Comparison of ENCODE assay signal across 7 mouse cellular contexts in genomic region chr10:31504134-31504551, GRCm38 (mm10). TPM values are rescaled to one million over a fixed set of nuclear protein-coding genes. Genes with fewer than 3 reads are reported as not detected.
DNase-seq lines count a peak whose midpoint lies in the region; ATAC-seq and TF ChIP-seq lines count a peak whose summit lies in the region.

No protein-coding gene starts in this region.

- H3K9me3 ChIP-seq in liver, embryonic 12.5 days (replicated peaks) = no peaks in the 10 kb centered on the region
- H3K9me3 ChIP-seq in liver, postnatal 0 days (ENCODE audit: low read length) = no peaks in the 10 kb centered on the region

- TF ChIP-seq POLR2A in liver, adult 2 months (IDR thresholded peaks at IDR 0.05; ENCODE audit: extremely low read depth, insufficient read depth, low read length) = no peak

- no peak overlapping the region for H3K4me2 ChIP-seq in liver, embryonic 12.5 days
- no peak overlapping the region for H3K4me2 ChIP-seq in liver, postnatal 0 days (ENCODE audit: low read depth, low read length)

- intact Hi-C loops in left cerebral cortex, postnatal 14 days (cut with DNase I) = no loop called here

- peaks cover 22% of the 10 kb centered on the region for H3K36me3 ChIP-seq in liver, adult 2 months (ENCODE audit: control insufficient read depth, insufficient read depth, low read length)
- H3K36me3 ChIP-seq in liver, embryonic 12.5 days = no peaks in the 10 kb centered on the region
- 0 out of 2 replicates have a peak, but pooled peaks cover 2% of the 10 kb centered on the region for H3K36me3 ChIP-seq in liver, postnatal 0 days (replicated peaks; ENCODE audit: insufficient read depth, low read length)

- H3K27me3 ChIP-seq in liver, adult 2 months (ENCODE audit: control insufficient read depth, insufficient read depth, low read length) = no peaks in the 10 kb centered on the region
- no peaks in the 10 kb centered on the region for H3K27me3 ChIP-seq in liver, embryonic 12.5 days (replicated peaks)
- H3K27me3 ChIP-seq in liver, postnatal 0 days (ENCODE audit: insufficient read depth, low read length) = no peaks in the 10 kb centered on the region

- H3K27ac ChIP-seq in liver, adult 2 months (replicated peaks; ENCODE audit: insufficient read depth, low read depth, low read length) = no peak overlapping the region
- no peak overlapping the region for H3K27ac ChIP-seq in liver, embryonic 12.5 days
- H3K27ac ChIP-seq in liver, postnatal 0 days (ENCODE audit: low read depth) = no peak overlapping the region

- no peaks in the 10 kb centered on the region; the same call in 1 of the 2 replicates for H3K79me2 ChIP-seq in liver, adult 2 months (ENCODE audit: control insufficient read depth, insufficient read depth, low read length)

- peak; percentile 67 for DNase-seq in liver, adult 2 months (ENCODE audit: extremely low read depth, low read depth, low spot score)
- DNase-seq in cerebellum, adult 8-10 months = peak; percentile 37
- DNase-seq in gonadal fat pad, adult 2 months (ENCODE audit: low read depth) = peak; percentile 16
- peak; percentile 46 to 48 for DNase-seq in left cerebral cortex, postnatal 14 days (ENCODE audit: low spot score in 2 of 2)
- peak; percentile 24 for DNase-seq in right cerebral cortex, postnatal 4 days
- DNase-seq in liver, postnatal 0 days = no peak

- no peak for TF ChIP-seq CTCF in liver, adult 2 months (IDR thresholded peaks at IDR 0.05; ENCODE audit: low read depth, low read length)
- TF ChIP-seq CTCF in liver, postnatal 0 days (IDR thresholded peaks at IDR 0.05; ENCODE audit: low read depth) = no peak

- no peak for TF ChIP-seq EP300 in liver, postnatal 0 days (IDR thresholded peaks at IDR 0.05; ENCODE audit: low read depth)

- ATAC-seq in liver, embryonic 12.5 days = no peak
- no peak for ATAC-seq in liver, postnatal 0 days

- no peak overlapping the region for H3K9ac ChIP-seq in liver, adult 2 months (ENCODE audit: low read depth, low read length)
- H3K9ac ChIP-seq in liver, embryonic 12.5 days = no peak overlapping the region
- no peak overlapping the region for H3K9ac ChIP-seq in liver, postnatal 0 days (replicated peaks)

- no peak overlapping the region for H3K4me3 ChIP-seq in liver, adult 2 months (ENCODE audit: insufficient read depth, low read depth, low read length)
- H3K4me3 ChIP-seq in liver, embryonic 12.5 days = no peak overlapping the region
- no peak overlapping the region for H3K4me3 ChIP-seq in liver, postnatal 0 days (ENCODE audit: low read depth, low read length)

- WGBS in liver, adult 2 months = 14% methylated on average over 3 of the region's 3 CpGs
- 69% methylated on average over 3 of the region's 3 CpGs for WGBS in liver, embryonic 12.5 days (ENCODE audit: insufficient replicate concordance)
- 82% methylated on average over 3 of the region's 3 CpGs for WGBS in liver, postnatal 0 days (ENCODE audit: insufficient replicate concordance)

- H3K4me1 ChIP-seq in liver, adult 2 months (ENCODE audit: control insufficient read depth, insufficient read depth, low read length) = no peaks in the 10 kb centered on the region
- no peaks in the 10 kb centered on the region for H3K4me1 ChIP-seq in liver, embryonic 12.5 days
- no peaks in the 10 kb centered on the region for H3K4me1 ChIP-seq in liver, postnatal 0 days (ENCODE audit: insufficient read depth)

RNA-seq across cellular contexts. Expression of gene Tpd52l1, which starts 58.4 kb away (rescaled TPM):
- total RNA-seq in liver, adult 2 months (2014; rRNA removed) = 14.4 and 16.3 TPM in 2 replicates
- polyA plus RNA-seq in liver, adult 2 months (2012; rRNA removed) = 6.5 and 7.1 TPM in 2 replicates
- 2.3 TPM in 2 replicates for polyA plus RNA-seq in liver, embryonic 12.5 days (2016; fragmentation: Nextera tagmentation; extraction: Ambion mirVana)
- polyA plus RNA-seq in gonadal fat pad, adult 2 months (2012; rRNA removed) = 56.5 and 81.5 TPM in 2 replicates
- 10 to 100 TPM; 14.5 to 19.2 TPM for total RNA-seq in left cerebral cortex, postnatal 14 days (2021)
- 2.9 and 3.9 TPM in 2 replicates for polyA plus RNA-seq in liver, postnatal 0 days (2015; fragmentation: Nextera tagmentation; extraction: Ambion mirVana)
